Mouse (Mus musculus) olfactory bulb, adult 2 months (tissue): Measurements from ENCODE around the gene Nfib.

Experiments
- CTCF ChIP-seq: fragments of 200-500 bp; IDR thresholded peaks from 2 replicates; pipeline ENCODE4 v1.5.1; 2012; ENCODE audit warnings: low read depth, mild to moderate bottlenecking, low read length, moderate library complexity; ENCODE audit not compliant: insufficient read depth
- POLR2A ChIP-seq: fragments of 200-500 bp; IDR thresholded peaks from 2 replicates; pipeline ENCODE4 v1.6.1; 2012; ENCODE audit warnings: mild to moderate bottlenecking, low read depth, low read length, moderate library complexity; ENCODE audit not compliant: insufficient read depth

GRCm38 (mm10) chr4:82385638-82386037 lies 319.9 kb downstream of the Nfib start:
- no peak for TF ChIP-seq CTCF
- TF ChIP-seq POLR2A: no peak
